Mouse (Mus musculus): ENCODE data around the gene Prkar1a. TPM values are rescaled to one million over a fixed set of nuclear protein-coding genes. Genes with fewer than 3 reads are reported as not detected.

The Prkar1a gene
- polyA plus RNA-seq, 1 experiment from 2014 or later, result 435 TPM

DNA sequence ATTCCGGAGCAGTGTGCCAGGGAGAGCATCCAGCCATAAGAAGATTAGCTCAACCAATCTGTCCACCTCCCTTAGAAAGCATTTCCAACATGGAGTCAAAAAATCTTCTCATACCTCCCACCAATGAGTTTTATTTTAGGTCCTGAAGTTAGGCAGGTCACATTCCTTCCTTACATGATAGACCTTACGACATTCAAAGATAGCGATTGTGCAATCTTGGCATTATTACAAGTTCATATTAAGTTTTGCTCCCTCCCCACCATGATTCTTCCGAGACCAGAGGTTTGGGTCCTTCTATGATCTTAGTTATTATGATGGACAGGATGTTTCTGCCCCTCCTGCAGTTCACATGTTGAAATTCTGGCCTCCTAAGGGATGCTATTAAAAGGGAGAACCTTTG, 40.3 kb downstream of the Prkar1a start:
- H3K36me3 ChIP-seq (ENCODE audit: control insufficient read depth, insufficient read depth, low read length), result no peaks in the 10 kb centered on the region
- H3K9me3 ChIP-seq (replicated peaks; ENCODE audit: control insufficient read depth, low read length), result no peaks in the 10 kb centered on the region
- H3K27me3 ChIP-seq (ENCODE audit: control insufficient read depth, insufficient read depth, low read length), result no peaks in the 10 kb centered on the region
- H3K4me3 ChIP-seq (ENCODE audit: low read depth, low read length), result no peak overlapping the region
- ATAC-seq (replicated peaks; ENCODE audit: insufficient number of reproducible peaks, low FRiP score, low TSS enrichment), result no peak
- H3K4me1 ChIP-seq (ENCODE audit: control insufficient read depth, insufficient read depth, low read length), result no peaks in the 10 kb centered on the region
- WGBS (ENCODE audit: insufficient replicate concordance), result 83% methylated on average over 4 of the region's 4 CpGs
- no peak overlapping the region for H3K27ac ChIP-seq (ENCODE audit: low read depth, low read length)
- H3K9ac ChIP-seq (ENCODE audit: low read depth, low read length), result no peak overlapping the region
- no peak overlapping the region for H3K4me2 ChIP-seq

DNA sequence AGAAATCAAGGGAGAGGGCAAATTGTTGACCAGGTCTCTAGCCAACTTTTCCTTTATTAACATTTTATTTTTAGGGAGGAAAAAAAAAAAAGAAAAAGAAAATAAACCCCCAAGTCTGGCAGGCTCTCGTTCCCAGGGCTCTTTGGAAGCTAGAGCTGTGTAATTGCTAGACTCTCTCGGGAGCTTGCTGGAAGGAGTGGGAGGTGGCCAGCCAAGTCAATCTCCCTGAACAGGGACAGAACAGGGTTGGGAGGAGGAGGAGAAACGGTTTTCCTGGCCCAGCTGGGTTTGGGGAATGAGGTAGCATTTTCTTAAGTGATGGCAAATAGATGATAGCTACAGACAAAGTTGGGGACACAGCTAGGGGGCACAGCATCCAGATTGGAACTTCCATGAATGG, 43.5 kb downstream of the Prkar1a start:
- no peak overlapping the region for H3K4me3 ChIP-seq (ENCODE audit: low read depth, low read length)
- H3K27ac ChIP-seq (ENCODE audit: low read depth, low read length), result no peak overlapping the region
- H3K27me3 ChIP-seq (ENCODE audit: control insufficient read depth, insufficient read depth, low read length), result no peaks in the 10 kb centered on the region
- no peaks in the 10 kb centered on the region for H3K9me3 ChIP-seq (replicated peaks; ENCODE audit: control insufficient read depth, low read length)
- no peaks in the 10 kb centered on the region for H3K36me3 ChIP-seq (ENCODE audit: control insufficient read depth, insufficient read depth, low read length)
- no peaks in the 10 kb centered on the region for H3K4me1 ChIP-seq (ENCODE audit: control insufficient read depth, insufficient read depth, low read length)
- H3K4me2 ChIP-seq, result no peak overlapping the region
- H3K9ac ChIP-seq (ENCODE audit: low read depth, low read length), result no peak overlapping the region
- WGBS (ENCODE audit: insufficient replicate concordance), result 35% methylated on average over 3 of the region's 3 CpGs
- no peak for ATAC-seq (replicated peaks; ENCODE audit: insufficient number of reproducible peaks, low FRiP score, low TSS enrichment)

DNA sequence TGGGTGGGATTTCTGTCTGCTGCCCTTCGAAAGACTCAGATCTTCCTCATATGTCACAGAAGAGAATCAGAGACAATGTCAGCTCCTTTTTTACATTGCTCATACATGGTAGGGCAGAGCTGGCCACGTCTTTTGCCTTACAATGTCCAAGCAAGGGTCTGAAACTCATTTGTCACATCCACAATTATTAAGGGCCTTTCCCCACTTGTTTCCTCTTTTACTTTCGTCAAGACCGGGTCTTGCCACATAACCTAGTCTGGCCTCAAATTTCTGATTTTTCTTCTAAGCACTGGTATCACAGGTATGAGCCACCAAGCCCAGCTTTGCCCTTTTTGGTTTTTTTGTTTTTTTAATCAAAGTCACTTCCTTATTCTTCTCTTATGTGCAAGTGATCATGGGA, 47.3 kb downstream of the Prkar1a start:
- no peaks in the 10 kb centered on the region for H3K4me1 ChIP-seq (ENCODE audit: control insufficient read depth, insufficient read depth, low read length)
- H3K4me3 ChIP-seq (ENCODE audit: low read depth, low read length), result no peak overlapping the region
- H3K4me2 ChIP-seq, result no peak overlapping the region
- H3K27ac ChIP-seq (ENCODE audit: low read depth, low read length), result no peak overlapping the region
- 79% methylated on average over 4 of the region's 4 CpGs for WGBS (ENCODE audit: insufficient replicate concordance)
- H3K9ac ChIP-seq (ENCODE audit: low read depth, low read length), result no peak overlapping the region
- no peaks in the 10 kb centered on the region for H3K9me3 ChIP-seq (replicated peaks; ENCODE audit: control insufficient read depth, low read length)
- H3K27me3 ChIP-seq (ENCODE audit: control insufficient read depth, insufficient read depth, low read length), result no peaks in the 10 kb centered on the region
- no peaks in the 10 kb centered on the region for H3K36me3 ChIP-seq (ENCODE audit: control insufficient read depth, insufficient read depth, low read length)
- ATAC-seq (replicated peaks; ENCODE audit: insufficient number of reproducible peaks, low FRiP score, low TSS enrichment), result no peak

DNA sequence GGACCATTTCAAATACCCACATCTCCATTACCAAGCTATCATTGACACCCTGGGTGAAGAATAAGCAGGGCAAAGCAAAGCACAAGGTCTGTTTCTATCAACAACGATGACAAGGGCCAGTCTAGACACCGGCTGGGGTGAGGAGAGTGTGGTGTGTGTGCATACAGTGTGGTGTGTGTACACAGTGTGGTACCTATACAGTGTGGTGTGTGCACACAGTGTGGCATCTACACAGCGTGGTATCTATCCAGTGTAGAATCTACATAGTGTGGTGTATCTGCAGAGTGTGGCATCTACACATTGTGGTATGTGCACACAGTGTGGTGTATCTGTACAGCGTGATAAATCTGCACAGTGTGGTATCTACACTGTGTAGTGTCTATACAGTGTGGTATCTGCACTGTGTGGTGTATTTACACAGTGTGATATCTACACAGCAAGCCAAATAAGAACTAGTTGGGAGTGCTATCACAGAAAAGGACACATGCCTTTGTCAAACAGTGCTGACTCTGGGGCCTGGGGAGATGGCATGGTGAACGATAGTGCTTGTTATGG, 48.0 kb downstream of the Prkar1a start:
- no peaks in the 10 kb centered on the region for H3K9me3 ChIP-seq (replicated peaks; ENCODE audit: control insufficient read depth, low read length)
- WGBS (ENCODE audit: insufficient replicate concordance), result 75% methylated on average over 5 of the region's 5 CpGs
- H3K27me3 ChIP-seq (ENCODE audit: control insufficient read depth, insufficient read depth, low read length), result no peaks in the 10 kb centered on the region
- ATAC-seq (replicated peaks; ENCODE audit: insufficient number of reproducible peaks, low FRiP score, low TSS enrichment), result no peak
- no peak overlapping the region for H3K9ac ChIP-seq (ENCODE audit: low read depth, low read length)
- H3K4me1 ChIP-seq (ENCODE audit: control insufficient read depth, insufficient read depth, low read length), result no peaks in the 10 kb centered on the region
- H3K36me3 ChIP-seq (ENCODE audit: control insufficient read depth, insufficient read depth, low read length), result no peaks in the 10 kb centered on the region
- no peak overlapping the region for H3K4me3 ChIP-seq (ENCODE audit: low read depth, low read length)
- H3K27ac ChIP-seq (ENCODE audit: low read depth, low read length), result no peak overlapping the region
- H3K4me2 ChIP-seq, result no peak overlapping the region

DNA sequence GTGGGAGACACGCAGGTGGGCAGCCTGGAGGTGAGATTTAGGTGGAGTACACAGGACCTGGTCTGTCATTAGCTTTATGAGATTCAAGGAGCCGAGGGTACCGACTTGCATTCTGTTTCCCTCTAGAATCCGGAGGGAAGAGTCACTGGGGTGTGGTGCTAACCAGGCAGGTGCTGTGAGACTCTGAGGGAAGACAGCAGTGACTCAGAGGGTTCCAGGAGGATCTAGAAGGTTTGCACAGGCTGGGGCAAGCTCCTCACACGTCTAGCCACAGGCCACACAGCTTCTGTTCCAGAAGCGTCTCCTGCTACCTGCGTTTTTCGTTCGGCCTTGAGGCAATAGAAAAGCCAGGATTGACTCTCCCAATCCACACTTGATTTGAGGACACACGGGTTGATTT, 49.5 kb downstream of the Prkar1a start:
- no peaks in the 10 kb centered on the region for H3K27me3 ChIP-seq (ENCODE audit: control insufficient read depth, insufficient read depth, low read length)
- ATAC-seq (replicated peaks; ENCODE audit: insufficient number of reproducible peaks, low FRiP score, low TSS enrichment), result no peak
- no peaks in the 10 kb centered on the region for H3K4me1 ChIP-seq (ENCODE audit: control insufficient read depth, insufficient read depth, low read length)
- H3K4me2 ChIP-seq, result no peak overlapping the region
- H3K27ac ChIP-seq (ENCODE audit: low read depth, low read length), result no peak overlapping the region
- 85% methylated on average over 10 of the region's 10 CpGs for WGBS (ENCODE audit: insufficient replicate concordance)
- no peaks in the 10 kb centered on the region for H3K36me3 ChIP-seq (ENCODE audit: control insufficient read depth, insufficient read depth, low read length)
- no peaks in the 10 kb centered on the region for H3K9me3 ChIP-seq (replicated peaks; ENCODE audit: control insufficient read depth, low read length)
- H3K4me3 ChIP-seq (ENCODE audit: low read depth, low read length), result no peak overlapping the region
- no peak overlapping the region for H3K9ac ChIP-seq (ENCODE audit: low read depth, low read length)

DNA sequence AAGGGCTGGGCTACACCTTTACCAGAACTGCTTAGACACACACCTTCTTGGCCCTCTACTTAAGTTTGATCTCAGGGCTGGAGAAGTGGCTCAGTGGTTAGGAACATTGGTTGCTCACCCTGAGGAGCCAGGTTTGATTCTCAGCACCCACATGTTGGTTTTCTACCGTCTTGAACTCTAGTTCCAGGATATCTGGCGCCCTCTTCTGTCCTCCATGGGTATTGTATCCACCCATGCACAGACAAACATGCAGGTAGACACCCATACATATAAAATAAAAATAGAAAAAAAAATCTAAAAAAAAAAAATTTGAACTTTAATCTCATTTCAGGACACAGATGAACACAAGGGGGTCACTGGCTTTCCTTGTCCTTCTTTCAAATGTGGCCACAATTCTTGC, 50.6 kb downstream of the Prkar1a start:
- no peaks in the 10 kb centered on the region for H3K27me3 ChIP-seq (ENCODE audit: control insufficient read depth, insufficient read depth, low read length)
- H3K4me1 ChIP-seq (ENCODE audit: control insufficient read depth, insufficient read depth, low read length), result no peaks in the 10 kb centered on the region
- H3K36me3 ChIP-seq (ENCODE audit: control insufficient read depth, insufficient read depth, low read length), result no peaks in the 10 kb centered on the region
- H3K27ac ChIP-seq (ENCODE audit: low read depth, low read length), result no peak overlapping the region
- no peak overlapping the region for H3K4me2 ChIP-seq
- ATAC-seq (replicated peaks; ENCODE audit: insufficient number of reproducible peaks, low FRiP score, low TSS enrichment), result no peak
- H3K9me3 ChIP-seq (replicated peaks; ENCODE audit: control insufficient read depth, low read length), result no peaks in the 10 kb centered on the region
- no peak overlapping the region for H3K9ac ChIP-seq (ENCODE audit: low read depth, low read length)
- no peak overlapping the region for H3K4me3 ChIP-seq (ENCODE audit: low read depth, low read length)
- WGBS (ENCODE audit: insufficient replicate concordance), result 43% methylated on average over 2 of the region's 2 CpGs

DNA sequence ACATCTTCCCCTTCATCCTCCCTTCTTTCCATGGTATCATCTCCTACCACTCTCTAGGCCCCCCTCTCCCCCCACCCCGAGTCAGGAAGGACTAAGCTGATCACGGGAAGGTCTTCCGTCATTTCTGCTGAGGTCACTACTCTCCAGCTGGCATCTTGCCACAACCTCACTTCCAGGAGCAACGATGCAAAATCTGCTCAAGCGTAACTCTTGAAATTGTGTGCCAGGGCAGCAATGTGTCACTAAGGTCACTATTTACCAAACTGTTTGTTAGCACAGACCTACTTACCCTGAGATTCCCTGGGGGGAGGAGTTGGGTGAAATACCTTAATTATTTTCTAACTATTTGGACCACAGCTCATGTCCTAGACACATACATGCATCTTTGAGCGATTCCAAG, 51.6 kb downstream of the Prkar1a start:
- ATAC-seq (replicated peaks; ENCODE audit: insufficient number of reproducible peaks, low FRiP score, low TSS enrichment), result no peak
- no peak overlapping the region for H3K27ac ChIP-seq (ENCODE audit: low read depth, low read length)
- H3K4me2 ChIP-seq, result no peak overlapping the region
- no peak overlapping the region for H3K9ac ChIP-seq (ENCODE audit: low read depth, low read length)
- no peaks in the 10 kb centered on the region for H3K27me3 ChIP-seq (ENCODE audit: control insufficient read depth, insufficient read depth, low read length)
- H3K9me3 ChIP-seq (replicated peaks; ENCODE audit: control insufficient read depth, low read length), result no peaks in the 10 kb centered on the region
- 60% methylated on average over 6 of the region's 6 CpGs for WGBS (ENCODE audit: insufficient replicate concordance)
- H3K36me3 ChIP-seq (ENCODE audit: control insufficient read depth, insufficient read depth, low read length), result no peaks in the 10 kb centered on the region
- H3K4me3 ChIP-seq (ENCODE audit: low read depth, low read length), result no peak overlapping the region
- H3K4me1 ChIP-seq (ENCODE audit: control insufficient read depth, insufficient read depth, low read length), result peaks cover 4% of the 10 kb centered on the region; the same call in 1 of the 2 replicates

DNA sequence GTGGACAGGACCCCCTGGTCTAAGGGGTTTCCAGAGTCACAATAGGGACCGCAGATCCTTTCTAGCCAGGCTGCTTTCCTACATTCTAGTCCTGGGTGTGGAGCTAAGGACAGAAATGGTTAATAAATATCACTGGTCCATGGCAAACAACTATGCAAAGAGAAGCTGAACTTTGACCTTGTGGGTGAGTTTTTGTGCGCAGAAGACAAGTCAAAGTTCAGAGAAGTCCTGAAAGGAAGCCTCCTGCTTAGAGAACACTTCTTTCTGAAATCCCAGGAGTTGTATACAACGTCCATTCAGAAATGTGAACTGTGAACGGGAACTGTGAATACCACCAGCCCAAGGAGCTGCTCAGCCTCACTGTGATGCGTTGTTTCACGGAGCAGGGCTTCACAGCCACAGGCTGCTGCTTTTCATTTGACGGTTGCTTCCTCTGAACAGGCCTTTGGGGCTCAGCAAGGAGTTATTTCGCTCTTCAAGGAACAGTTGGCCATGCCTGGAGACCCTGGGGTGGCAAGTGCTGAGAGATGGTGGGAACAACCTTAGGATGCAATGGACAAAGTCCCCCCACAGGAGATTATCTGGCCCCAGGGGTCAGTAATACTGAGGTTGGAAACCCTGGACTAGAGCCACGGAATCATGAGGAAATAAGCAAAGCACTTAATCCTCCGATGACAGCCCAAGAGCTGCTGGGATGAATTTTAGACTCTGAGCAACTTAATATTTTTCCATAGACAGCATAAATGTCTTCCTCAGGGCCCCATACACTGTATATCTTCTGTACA, 53.0 kb downstream of the Prkar1a start:
- no peak overlapping the region for H3K4me2 ChIP-seq
- no peak overlapping the region for H3K27ac ChIP-seq (ENCODE audit: low read depth, low read length)
- ATAC-seq (replicated peaks; ENCODE audit: insufficient number of reproducible peaks, low FRiP score, low TSS enrichment), result no peak
- H3K36me3 ChIP-seq (ENCODE audit: control insufficient read depth, insufficient read depth, low read length), result no peaks in the 10 kb centered on the region
- no peaks in the 10 kb centered on the region for H3K27me3 ChIP-seq (ENCODE audit: control insufficient read depth, insufficient read depth, low read length)
- H3K4me1 ChIP-seq (ENCODE audit: control insufficient read depth, insufficient read depth, low read length), result peaks cover 7% of the 10 kb centered on the region; the same call in 1 of the 2 replicates
- H3K4me3 ChIP-seq (ENCODE audit: low read depth, low read length), result no peak overlapping the region
- WGBS (ENCODE audit: insufficient replicate concordance), result 63% methylated on average over 10 of the region's 10 CpGs
- no peak overlapping the region for H3K9ac ChIP-seq (ENCODE audit: low read depth, low read length)
- no peaks in the 10 kb centered on the region for H3K9me3 ChIP-seq (replicated peaks; ENCODE audit: control insufficient read depth, low read length)

DNA sequence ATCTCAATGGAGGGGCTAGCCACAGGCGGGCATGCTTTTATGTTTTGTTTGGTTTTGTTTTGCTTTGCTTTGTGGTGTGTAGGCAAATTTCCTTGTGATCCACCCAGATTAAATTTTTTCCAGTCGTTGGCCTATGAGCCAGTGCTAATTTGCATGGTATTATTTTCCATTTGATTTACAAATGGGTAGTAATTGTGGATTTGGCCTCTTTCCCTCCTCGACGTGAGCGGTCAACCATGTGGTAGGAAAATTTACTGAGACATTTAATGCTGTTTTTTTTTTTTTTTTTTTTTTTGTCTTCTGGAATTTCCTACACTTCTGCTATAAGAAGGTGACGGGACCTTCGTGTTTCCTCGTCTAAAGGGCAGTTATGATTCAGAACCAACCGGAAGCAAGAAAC, 54.6 kb downstream of the Prkar1a start:
- Histone ChIP-seq H3K4me3 (ENCODE audit: low read depth, low read length) (no peak overlapping the region), H3K4me1 (ENCODE audit: control insufficient read depth, insufficient read depth, low read length) (peaks cover 7% of the 10 kb centered on the region; the same call in 1 of the 2 replicates), H3K4me2 (no peak overlapping the region), H3K36me3 (ENCODE audit: control insufficient read depth, insufficient read depth, low read length) (no peaks in the 10 kb centered on the region), H3K9me3 (replicated peaks; ENCODE audit: control insufficient read depth, low read length) (no peaks in the 10 kb centered on the region), H3K27ac (ENCODE audit: low read depth, low read length) (no peak overlapping the region), H3K27me3 (ENCODE audit: control insufficient read depth, insufficient read depth, low read length) (no peaks in the 10 kb centered on the region), H3K9ac (ENCODE audit: low read depth, low read length) (no peak overlapping the region)
- 82% methylated on average over 9 of the region's 9 CpGs for WGBS (ENCODE audit: insufficient replicate concordance)
- no peak for ATAC-seq (replicated peaks; ENCODE audit: insufficient number of reproducible peaks, low FRiP score, low TSS enrichment)

Measured in heart, embryonic 11.5 days (tissue).